18 mouse cellular contexts compared by ENCODE assay signal in the genomic region with DNA sequence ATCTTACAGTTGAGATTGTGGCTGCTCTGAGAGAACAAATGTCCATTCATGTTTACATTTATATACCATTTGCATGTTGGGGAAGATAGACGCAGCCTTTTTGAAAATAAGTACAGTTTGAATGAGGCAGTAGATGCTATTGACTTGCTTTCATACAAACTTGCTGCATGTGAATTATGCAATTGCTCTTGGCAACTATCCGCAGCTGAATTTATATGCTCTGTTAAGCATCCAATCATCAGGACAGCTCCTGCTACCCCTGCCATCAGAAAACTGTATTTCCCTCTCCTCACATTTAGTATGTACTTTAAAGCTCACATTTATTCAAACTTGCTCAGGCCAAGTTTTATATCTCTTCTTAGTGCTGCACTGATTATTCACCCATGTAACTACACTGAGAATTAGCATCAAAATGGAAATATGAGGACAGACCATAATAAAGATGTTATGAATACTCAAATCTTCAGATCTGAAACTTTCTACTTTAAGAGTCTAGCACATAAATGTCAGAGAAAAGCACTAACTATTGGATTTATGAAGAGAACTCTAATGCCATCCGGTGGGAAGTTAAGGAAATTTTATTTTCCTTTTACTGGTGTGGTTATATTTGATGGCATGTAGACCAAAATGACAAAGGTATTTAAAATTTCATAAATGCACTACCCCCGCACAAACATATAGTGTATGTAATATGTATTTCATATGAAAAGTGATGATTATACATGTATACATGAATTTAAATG.
DNase-seq lines count a peak whose midpoint lies in the region; ATAC-seq and TF ChIP-seq lines count a peak whose summit lies in the region.
"Had no signal": no experiment of that assay in that cellular context is flagged by ENCODE, and none has a peak within 500 bp of the region (broad histone marks: within the 10 kb centered on the region; RNA-seq: fewer than 3 reads in every experiment).

No protein-coding gene starts in this region.

- TF ChIP-seq CTCF in layer of hippocampus, adult 2 months (conservative IDR thresholded peaks at IDR 0.05), result peak; percentile 53
- TF ChIP-seq CTCF in brain, embryonic 14.5 days (IDR thresholded peaks at IDR 0.05; ENCODE audit: borderline replicate concordance, extremely low read depth, insufficient read depth, insufficient read length), result no peak

- no peaks in the 10 kb centered on the region for H3K27me3 ChIP-seq in forebrain, embryonic 15.5 days
- H3K27me3 ChIP-seq in forebrain, embryonic 12.5 days, result no peaks in the 10 kb centered on the region
- H3K27me3 ChIP-seq: embryonic facial prominence, embryonic 13.5 days; heart, embryonic 12.5 days; intestine, embryonic 15.5 days had no signal

- no peak for DNase-seq in layer of hippocampus, adult 2 months (ENCODE audit: low spot score in 2 of 2)
- DNase-seq in layer of hippocampus, adult 8-10 months (ENCODE audit: low spot score in 2 of 2), result no peak
- DNase-seq in brain, adult 2 months (ENCODE audit: low read depth, low spot score), result peak; percentile 2
- DNase-seq in brain, embryonic 14.5 days (ENCODE audit: low read depth), result peak; percentile 53
- no peak for DNase-seq in yolk sac, embryonic 10.5 days (ENCODE audit: low spot score)
- DNase-seq: adrenal gland, adult 2 months; adrenal gland, postnatal 36 days; cerebellum, adult 2 months; cerebellum, postnatal 36 days; gastrocnemius, adult 2 months; gastrocnemius, postnatal 25 days; kidney, adult 18-20 months had no signal

- H3K9me3 ChIP-seq in forebrain, embryonic 15.5 days, result no peaks in the 10 kb centered on the region
- no peaks in the 10 kb centered on the region for H3K9me3 ChIP-seq in forebrain, embryonic 12.5 days
- H3K9me3 ChIP-seq: embryonic facial prominence, embryonic 13.5 days; heart, embryonic 12.5 days; hindbrain, embryonic 10.5 days; intestine, embryonic 15.5 days had no signal

- WGBS in forebrain, embryonic 15.5 days, result 81% methylated on average over 4 of the region's 4 CpGs
- WGBS in forebrain, embryonic 12.5 days, result 86% methylated on average over 4 of the region's 4 CpGs

- no peaks in the 10 kb centered on the region for H3K36me3 ChIP-seq in forebrain, embryonic 15.5 days
- no peaks in the 10 kb centered on the region for H3K36me3 ChIP-seq in forebrain, embryonic 12.5 days (replicated peaks)
- H3K36me3 ChIP-seq: embryonic facial prominence, embryonic 13.5 days; heart, embryonic 12.5 days; hindbrain, embryonic 10.5 days; intestine, embryonic 15.5 days had no signal

- H3K4me3 ChIP-seq in forebrain, embryonic 15.5 days, result no peak overlapping the region
- H3K4me3 ChIP-seq in forebrain, embryonic 12.5 days (replicated peaks), result no peak overlapping the region
- H3K4me3 ChIP-seq in layer of hippocampus, adult 2 months, result no peak overlapping the region
- H3K4me3 ChIP-seq: embryonic facial prominence, embryonic 13.5 days; gastrocnemius, adult 2 months; heart, embryonic 12.5 days; hindbrain, embryonic 10.5 days; intestine, embryonic 15.5 days had no signal

- H3K27ac ChIP-seq in forebrain, embryonic 15.5 days (replicated peaks), result 0 out of 2 replicates have a peak overlapping the region, but pooled peaks have one; percentile 0
- H3K27ac ChIP-seq in forebrain, embryonic 12.5 days, result no peak overlapping the region
- no peak overlapping the region for H3K27ac ChIP-seq in layer of hippocampus, adult 2 months
- H3K27ac ChIP-seq: embryonic facial prominence, embryonic 13.5 days; gastrocnemius, adult 2 months; hindbrain, embryonic 10.5 days; intestine, embryonic 15.5 days had no signal

- ATAC-seq in forebrain, embryonic 15.5 days (replicated peaks), result no peak
- ATAC-seq in forebrain, embryonic 12.5 days (ENCODE audit: low FRiP score), result no peak
- ATAC-seq: intestine, embryonic 15.5 days had no signal

- no peak overlapping the region for H3K4me2 ChIP-seq in forebrain, embryonic 15.5 days (replicated peaks)
- no peak overlapping the region for H3K4me2 ChIP-seq in forebrain, embryonic 12.5 days
- H3K4me2 ChIP-seq: embryonic facial prominence, embryonic 13.5 days; heart, embryonic 12.5 days; intestine, embryonic 15.5 days had no signal

- no peak for TF ChIP-seq POLR2A in brain, embryonic 14.5 days (IDR thresholded peaks at IDR 0.05; ENCODE audit: borderline replicate concordance, extremely low read depth, insufficient read depth, insufficient read length, poor library complexity, severe bottlenecking)

- no peaks in the 10 kb centered on the region for H3K4me1 ChIP-seq in forebrain, embryonic 15.5 days
- H3K4me1 ChIP-seq in forebrain, embryonic 12.5 days, result no peaks in the 10 kb centered on the region
- H3K4me1 ChIP-seq: embryonic facial prominence, embryonic 13.5 days; heart, embryonic 12.5 days; hindbrain, embryonic 10.5 days; intestine, embryonic 15.5 days had no signal

- H3K9ac ChIP-seq in forebrain, embryonic 15.5 days (replicated peaks), result no peak overlapping the region
- no peak overlapping the region for H3K9ac ChIP-seq in forebrain, embryonic 12.5 days
- H3K9ac ChIP-seq: embryonic facial prominence, embryonic 13.5 days; heart, embryonic 12.5 days; intestine, embryonic 15.5 days had no signal

Comparison
In these comparisons a context has a peak if more than half of its experiments do, and no peak if none do; other contexts are left out.
1. DNase-seq: peak in brain, adult 2 months (single experiment) and brain, embryonic 14.5 days (single experiment); none in layer of hippocampus, adult 2 months (0 of 2), layer of hippocampus, adult 8-10 months (0 of 2) and yolk sac, embryonic 10.5 days (single experiment).